In genomic region chr13:49480057-49480456, GRCm38 (mm10) we compare ENCODE assay signal across 9 mouse cellular contexts. TPM values are rescaled to one million over a fixed set of nuclear protein-coding genes. Genes with fewer than 3 reads are reported as not detected.
DNase-seq lines count a peak whose midpoint lies in the region; ATAC-seq and TF ChIP-seq lines count a peak whose summit lies in the region.
"Had no signal": no experiment of that assay in that cellular context is flagged by ENCODE, and none has a peak within 500 bp of the region (broad histone marks: within the 10 kb centered on the region; RNA-seq: fewer than 3 reads in every experiment).

No protein-coding gene starts in this region.

- no peak overlapping the region for H3K4me2 ChIP-seq in embryonic facial prominence, embryonic 13.5 days

- H3K27ac ChIP-seq in layer of hippocampus, adult 2 months: peak overlapping the region; percentile 89
- H3K27ac ChIP-seq in embryonic facial prominence, embryonic 13.5 days: peak overlapping the region; percentile 92; the same call in 1 of the 2 replicates

- 54% methylated on average over 2 of the region's 2 CpGs for WGBS in embryonic facial prominence, embryonic 13.5 days

- peak; percentile 79 for ATAC-seq in embryonic facial prominence, embryonic 13.5 days (ENCODE audit: insufficient number of reproducible peaks, insufficient read depth, low FRiP score, low TSS enrichment, low read depth)
- no peak for ATAC-seq in monocyte, adult 5-6 weeks (replicated peaks; ENCODE audit: insufficient number of reproducible peaks, low FRiP score, low TSS enrichment, poor library complexity, severe bottlenecking)

- H3K9ac ChIP-seq in embryonic facial prominence, embryonic 13.5 days: no peak overlapping the region

- H3K4me1 ChIP-seq in embryonic facial prominence, embryonic 13.5 days: peaks cover 26% of the 10 kb centered on the region

- DNase-seq in layer of hippocampus, adult 2 months (ENCODE audit: low spot score in 2 of 2): peak in 1 of 2 experiments; percentile 34
- DNase-seq in layer of hippocampus, postnatal 25 days (ENCODE audit: extremely low spot score in 1 of 2, low spot score in 1 of 2): no peak
- peak; percentile 85 for DNase-seq in adrenal gland, adult 8-10 months
- peak; percentile 85 for DNase-seq in heart, postnatal 25 days (ENCODE audit: low spot score)
- peak; percentile 93 for DNase-seq in lung, postnatal 25 days (ENCODE audit: low spot score)
- DNase-seq in right cerebral cortex, postnatal 4 days: no peak

- no peak for TF ChIP-seq CTCF in layer of hippocampus, adult 2 months (conservative IDR thresholded peaks at IDR 0.05)

- intact Hi-C loops in heart, postnatal 25 days (cut with DNase I): loop anchor here (1.0 kb wide), 1 partner anchor 21 kb away; no protein-coding TSS in a partner anchor

- H3K4me3 ChIP-seq in layer of hippocampus, adult 2 months: no peak overlapping the region
- no peak overlapping the region for H3K4me3 ChIP-seq in embryonic facial prominence, embryonic 13.5 days

- no peaks in the 10 kb centered on the region for H3K27me3 ChIP-seq in embryonic facial prominence, embryonic 13.5 days

- no peaks in the 10 kb centered on the region for H3K9me3 ChIP-seq in embryonic facial prominence, embryonic 13.5 days

- no peaks in the 10 kb centered on the region for H3K36me3 ChIP-seq in embryonic facial prominence, embryonic 13.5 days

RNA-seq across cellular contexts. Expression of gene Tes3-ps, which starts 13.1 kb away (rescaled TPM):
- 1 to 10 TPM in 1 of 2 experiments, under 1 TPM in 1; 0.79 to 1.7 TPM for total RNA-seq in layer of hippocampus, adult 2 months (2021)
- 1 to 10 TPM in 1 of 2 experiments, under 1 TPM in 1; 0.85 to 1.9 TPM for total RNA-seq in layer of hippocampus, postnatal 25 days (2021)
- total RNA-seq in adrenal gland, adult 8-10 months (2022): 1 to 10 TPM; 1.5 to 2.2 (median 1.7) TPM
- polyA plus RNA-seq in embryonic facial prominence, embryonic 13.5 days (2015; fragmentation: Nextera tagmentation; extraction: Ambion mirVana): 1.4 and 2.7 TPM in 2 replicates
- 1 to 10 TPM; 1.5 TPM for total RNA-seq in heart, postnatal 25 days (2021)
- 1.9 to 2.1 TPM (median 2.0 TPM) in 3 replicates for total RNA-seq in monocyte, adult 5-6 weeks (2017)
- polyA plus RNA-seq: gonadal fat pad, adult 2 months had no signal

RNA-seq across cellular contexts. Expression of gene Ecm2, which starts 24.6 kb away (rescaled TPM):
- 1 to 10 TPM; 6.5 to 8.1 TPM for total RNA-seq in layer of hippocampus, adult 2 months (2021)
- 1 to 10 TPM; 4.7 to 5.3 TPM for total RNA-seq in layer of hippocampus, postnatal 25 days (2021)
- 10 to 100 TPM in 1 of 4 experiments, 1 to 10 TPM in 3; 6.0 to 10.1 (median 7.9) TPM for total RNA-seq in adrenal gland, adult 8-10 months (2022)
- polyA plus RNA-seq in embryonic facial prominence, embryonic 13.5 days (2015; fragmentation: Nextera tagmentation; extraction: Ambion mirVana): 1.3 and 1.4 TPM in 2 replicates
- total RNA-seq in heart, postnatal 25 days (2021): 10 to 100 TPM; 15.1 to 16.1 TPM
- 0.21 TPM in 1 of 3 replicates, not detected in the others for total RNA-seq in monocyte, adult 5-6 weeks (2017)

RNA-seq across cellular contexts. Expression of gene Ippk, which starts 59.0 kb away (rescaled TPM):
- total RNA-seq in layer of hippocampus, adult 2 months (2021): 10 to 100 TPM; 33.1 to 41.0 TPM
- 10 to 100 TPM; 29.8 to 31.1 TPM for total RNA-seq in layer of hippocampus, postnatal 25 days (2021)
- total RNA-seq in adrenal gland, adult 8-10 months (2022): 10 to 100 TPM; 38.1 to 43.5 (median 39.4) TPM
- 13.7 and 14.4 TPM in 2 replicates for polyA plus RNA-seq in embryonic facial prominence, embryonic 13.5 days (2015; fragmentation: Nextera tagmentation; extraction: Ambion mirVana)
- total RNA-seq in heart, postnatal 25 days (2021): 1 to 10 TPM; 5.6 to 6.4 TPM
- total RNA-seq in monocyte, adult 5-6 weeks (2017): 5.0 to 8.4 TPM (median 7.5 TPM) in 3 replicates

Comparison
In these comparisons a context has a peak if more than half of its experiments do, and no peak if none do; other contexts are left out.
1. DNase-seq: peak in adrenal gland, adult 8-10 months (single experiment), heart, postnatal 25 days (single experiment) and lung, postnatal 25 days (single experiment); none in layer of hippocampus, postnatal 25 days (0 of 2) and right cerebral cortex, postnatal 4 days (single experiment).